8 mouse cellular contexts compared by ENCODE assay signal in the genomic region with DNA sequence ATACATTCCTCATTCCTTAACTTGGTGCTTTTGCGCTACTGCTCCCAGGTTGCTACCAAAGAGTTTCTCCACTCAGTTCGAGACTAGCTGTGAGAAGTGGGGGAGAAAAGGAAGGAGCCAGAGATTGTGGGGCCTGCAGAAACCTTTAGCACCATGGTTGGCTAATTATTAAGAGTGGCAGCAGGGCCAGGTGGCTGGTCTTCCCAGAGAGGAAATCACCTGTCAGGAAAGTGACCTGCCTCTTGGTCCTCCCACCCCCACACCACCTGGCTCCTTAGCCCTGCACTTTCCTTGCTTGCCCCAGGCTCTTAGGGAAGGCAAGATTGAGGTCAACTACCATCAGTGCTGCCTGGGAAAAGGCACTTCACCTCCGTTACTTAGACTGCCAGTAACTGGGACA. TPM values are rescaled to one million over a fixed set of nuclear protein-coding genes. Genes with fewer than 3 reads are reported as not detected.
DNase-seq lines count a peak whose midpoint lies in the region; ATAC-seq and TF ChIP-seq lines count a peak whose summit lies in the region.

No protein-coding gene starts in this region.

- peak overlapping the region; percentile 22; the same call in 1 of the 2 replicates for H3K9ac ChIP-seq in heart, embryonic 16.5 days (ENCODE audit: low read length)
- H3K9ac ChIP-seq in hindbrain, embryonic 11.5 days (ENCODE audit: low read depth, low read length), result no peak overlapping the region

- no peak for TF ChIP-seq CTCF in bone marrow, adult 2 months (IDR thresholded peaks at IDR 0.05; ENCODE audit: control insufficient read depth, insufficient read depth, low read length)

- H3K4me1 ChIP-seq in heart, embryonic 16.5 days (ENCODE audit: control insufficient read depth, insufficient read depth, low read length), result peaks cover 12% of the 10 kb centered on the region
- peaks cover 1% of the 10 kb centered on the region for H3K4me1 ChIP-seq in bone marrow, adult 2 months (ENCODE audit: control insufficient read depth, insufficient read depth, low read length)
- no peaks in the 10 kb centered on the region for H3K4me1 ChIP-seq in hindbrain, embryonic 11.5 days (replicated peaks; ENCODE audit: control insufficient read depth, insufficient read depth, low read length)

- ATAC-seq in heart, embryonic 16.5 days (replicated peaks; ENCODE audit: extremely low read depth, insufficient read depth, low FRiP score), result no peak
- ATAC-seq in hindbrain, embryonic 11.5 days (ENCODE audit: low FRiP score), result no peak
- no peak for ATAC-seq in monocyte, adult 5-6 weeks (replicated peaks; ENCODE audit: insufficient number of reproducible peaks, low FRiP score, low TSS enrichment, poor library complexity, severe bottlenecking)
- ATAC-seq in CD4-positive, CD25-positive, alpha-beta regulatory T cell, adult 4 months, result no peak

- H3K9me3 ChIP-seq in heart, embryonic 16.5 days (replicated peaks; ENCODE audit: control insufficient read depth, low read length), result no peaks in the 10 kb centered on the region
- H3K9me3 ChIP-seq in hindbrain, embryonic 11.5 days (ENCODE audit: control insufficient read depth, low read length), result no peaks in the 10 kb centered on the region

- intact Hi-C loops in heart, postnatal 10 days (cut with DNase I), result loop anchor here (10.0 kb wide), 1 partner anchor 510 kb away; a partner anchor contains a TSS

- TF ChIP-seq POLR2A in bone marrow, adult 2 months (IDR thresholded peaks at IDR 0.05; ENCODE audit: borderline replicate concordance, control insufficient read depth, low read depth, low read length), result no peak

- H3K4me3 ChIP-seq in heart, embryonic 16.5 days (ENCODE audit: low read length), result peak overlapping the region; percentile 67
- peak overlapping the region; percentile 80 for H3K4me3 ChIP-seq in bone marrow, adult 2 months (replicated peaks; ENCODE audit: control insufficient read depth, low read depth, low read length)
- peak overlapping the region; percentile 57 for H3K4me3 ChIP-seq in hindbrain, embryonic 11.5 days (ENCODE audit: low read depth, low read length)
- peak overlapping the region; percentile 65 for H3K4me3 ChIP-seq in macrophage (ENCODE audit: inconsistent target)

- peak overlapping the region; percentile 58 for H3K4me2 ChIP-seq in heart, embryonic 16.5 days (ENCODE audit: low read depth, low read length)
- H3K4me2 ChIP-seq in hindbrain, embryonic 11.5 days (replicated peaks; ENCODE audit: low read depth, low read length), result peak overlapping the region; percentile 20; the same call in 1 of the 2 replicates

- H3K27me3 ChIP-seq in heart, embryonic 16.5 days (ENCODE audit: control insufficient read depth, insufficient read depth, low read length), result no peaks in the 10 kb centered on the region
- H3K27me3 ChIP-seq in hindbrain, embryonic 11.5 days (ENCODE audit: control insufficient read depth, insufficient read depth, low read length), result no peaks in the 10 kb centered on the region

- H3K27ac ChIP-seq in heart, embryonic 16.5 days (ENCODE audit: low read length), result peak overlapping the region; percentile 68
- no peak overlapping the region for H3K27ac ChIP-seq in bone marrow, adult 2 months (ENCODE audit: control insufficient read depth, insufficient read depth, low read depth, low read length, poor library complexity)
- no peak overlapping the region for H3K27ac ChIP-seq in hindbrain, embryonic 11.5 days (ENCODE audit: low read depth, low read length)
- H3K27ac ChIP-seq in macrophage, result 0 out of 2 replicates have a peak overlapping the region, but pooled peaks have one; percentile 38

- DNase-seq in heart, postnatal 10 days, result no peak
- DNase-seq in hindbrain, embryonic 11.5 days (ENCODE audit: low spot score), result no peak
- no peak for DNase-seq in urinary bladder, adult 18-20 months (ENCODE audit: low spot score in 2 of 2)

- WGBS in heart, embryonic 16.5 days, result 33% methylated on average over 3 of the region's 3 CpGs
- WGBS in bone marrow, adult 2 months, result 32% methylated on average over 3 of the region's 3 CpGs
- WGBS in hindbrain, embryonic 11.5 days, result 30% methylated on average over 3 of the region's 3 CpGs
- 53% methylated on average over 3 of the region's 3 CpGs for WGBS in macrophage (ENCODE audit: missing documents)

- no peaks in the 10 kb centered on the region; the same call in 1 of the 2 replicates for H3K79me2 ChIP-seq in macrophage (ENCODE audit: inconsistent target)

- no peaks in the 10 kb centered on the region for H3K36me3 ChIP-seq in heart, embryonic 16.5 days (ENCODE audit: control insufficient read depth, insufficient read depth)
- H3K36me3 ChIP-seq in hindbrain, embryonic 11.5 days (ENCODE audit: control insufficient read depth, insufficient read depth, low read length), result no peaks in the 10 kb centered on the region
- no peaks in the 10 kb centered on the region for H3K36me3 ChIP-seq in macrophage (ENCODE audit: inconsistent target)

RNA-seq across cellular contexts. Expression of a gene that starts 0.5 kb away (rescaled TPM):
- 5.8 and 5.9 TPM in 2 replicates for polyA plus RNA-seq in heart, embryonic 16.5 days (2015; fragmentation: Nextera tagmentation; extraction: Ambion mirVana)
- total RNA-seq in heart, postnatal 10 days (2021), result 1 to 10 TPM; 6.4 to 9.0 TPM
- 1.8 and 2.6 TPM in 2 replicates for polyA plus RNA-seq in bone marrow, adult 2 months (2011; ENCODE audit: insufficient read depth, insufficient read length, low replicate concordance, missing spikeins)
- polyA plus RNA-seq in hindbrain, embryonic 11.5 days (2014; fragmentation: Nextera tagmentation; extraction: Ambion mirVana), result 8.6 and 9.7 TPM in 2 replicates
- total RNA-seq in macrophage (2018; cell fraction: chromatin; rRNA removed), result 10 to 100 TPM in 7 of 26 experiments, 1 to 10 TPM in 19; 2.0 to 12.9 (median 7.5) TPM
- total RNA-seq in macrophage (2018; cell fraction: cytosol; rRNA removed), result 1 to 10 TPM; 1.8 to 3.9 (median 3.1) TPM
- 10 to 100 TPM in 3 of 26 experiments, 1 to 10 TPM in 23; 1.8 to 14.3 (median 6.9) TPM for total RNA-seq in macrophage (2018; cell fraction: nucleus; rRNA removed)
- 2.0 to 2.3 TPM (median 2.1 TPM) in 3 replicates for polyA plus RNA-seq in macrophage (2018)
- total RNA-seq in monocyte, adult 5-6 weeks (2017), result 3.5 to 6.6 TPM (median 5.4 TPM) in 3 replicates
- 10 to 100 TPM in 1 of 2 experiments, 1 to 10 TPM in 1; 7.8 to 10.2 TPM for polyA plus RNA-seq in CD4-positive, CD25-positive, alpha-beta regulatory T cell, adult 4 months (2017; shearing (Covaris generic))

Comparison
In these comparisons a context has a peak if more than half of its experiments do, and no peak if none do; other contexts are left out.
1. H3K27ac ChIP-seq: peak in heart, embryonic 16.5 days (single experiment) and macrophage (single experiment); none in bone marrow, adult 2 months (single experiment) and hindbrain, embryonic 11.5 days (single experiment).
2. Peak in every context shown above with its lines, with median percentiles within 50 percentile points of each other: H3K4me3 ChIP-seq.